Comparison of ENCODE assay signal across 8 mouse cellular contexts in the genomic region with DNA sequence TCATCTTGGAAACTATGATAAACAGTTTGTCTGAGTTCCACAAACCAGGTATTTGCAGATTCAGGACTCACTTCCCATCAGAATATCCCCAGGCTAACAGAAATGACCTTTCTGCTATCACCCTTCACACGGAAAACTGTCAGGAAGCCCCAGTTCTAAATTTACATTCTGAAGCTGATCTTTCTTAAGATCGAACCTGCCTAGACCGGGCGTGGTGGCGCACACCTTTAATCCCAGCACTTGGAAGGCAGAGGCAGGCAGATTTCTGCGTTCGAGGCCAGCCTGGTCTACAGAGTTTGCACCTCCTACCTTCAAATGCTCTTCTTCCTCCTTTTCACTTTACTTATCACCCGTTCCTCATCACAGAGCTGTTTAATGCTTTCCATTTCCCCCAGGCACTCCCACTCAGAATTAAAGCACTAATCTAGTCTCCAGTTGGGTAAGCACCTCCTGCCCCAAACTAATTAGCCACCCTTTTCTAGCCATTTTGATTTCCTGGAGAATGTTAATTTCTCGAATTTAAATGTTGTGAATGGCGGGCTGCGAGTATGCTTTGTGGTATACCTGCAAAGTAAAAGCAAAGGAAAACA. TPM values are rescaled to one million over a fixed set of nuclear protein-coding genes. Genes with fewer than 3 reads are reported as not detected.
DNase-seq lines count a peak whose midpoint lies in the region; ATAC-seq and TF ChIP-seq lines count a peak whose summit lies in the region.

No protein-coding gene starts in this region.

- no peak for DNase-seq in kidney, postnatal 36 days
- DNase-seq in urinary bladder, adult 2 months (ENCODE audit: low spot score), result no peak
- DNase-seq in right cerebral cortex, adult 2 months (ENCODE audit: low spot score in 2 of 2), result no peak
- DNase-seq in embryo, embryonic 10.5 days (ENCODE audit: low spot score), result no peak

- ATAC-seq in kidney, embryonic 16.5 days (ENCODE audit: low FRiP score, low TSS enrichment), result no peak
- ATAC-seq in hindbrain, embryonic 13.5 days (ENCODE audit: low FRiP score), result peak; percentile 8; the same call in 1 of the 2 replicates
- peak; percentile 16; the same call in 1 of the 2 replicates for ATAC-seq in midbrain, embryonic 12.5 days (ENCODE audit: low FRiP score, low read depth)

- peak overlapping the region; percentile 93 for H3K4me3 ChIP-seq in kidney, embryonic 16.5 days (ENCODE audit: low read length)
- H3K4me3 ChIP-seq in bone marrow macrophage, adult 2 months (ENCODE audit: insufficient read depth, low read length), result peak overlapping the region; percentile 55
- peak overlapping the region; percentile 82 for H3K4me3 ChIP-seq in hindbrain, embryonic 13.5 days
- peak overlapping the region; percentile 87 for H3K4me3 ChIP-seq in midbrain, embryonic 12.5 days

- peak overlapping the region; percentile 51; the same call in 1 of the 2 replicates for H3K27ac ChIP-seq in kidney, embryonic 16.5 days (ENCODE audit: low read length)
- H3K27ac ChIP-seq in bone marrow macrophage, adult 2 months (ENCODE audit: insufficient read depth, low read depth, low read length), result peak overlapping the region; percentile 46
- peak overlapping the region; percentile 78 for H3K27ac ChIP-seq in hindbrain, embryonic 13.5 days
- no peak overlapping the region for H3K27ac ChIP-seq in midbrain, embryonic 12.5 days (replicated peaks)

- H3K9ac ChIP-seq in kidney, embryonic 16.5 days (replicated peaks; ENCODE audit: low read length), result peak overlapping the region; percentile 57
- peak overlapping the region; percentile 60 for H3K9ac ChIP-seq in hindbrain, embryonic 13.5 days
- no peak overlapping the region for H3K9ac ChIP-seq in midbrain, embryonic 12.5 days (replicated peaks)

- 64% methylated on average over 11 of the region's 11 CpGs for WGBS in kidney, embryonic 16.5 days
- WGBS in hindbrain, embryonic 13.5 days, result 70% methylated on average over 11 of the region's 11 CpGs
- WGBS in midbrain, embryonic 12.5 days, result 73% methylated on average over 11 of the region's 11 CpGs

- no peaks in the 10 kb centered on the region for H3K9me3 ChIP-seq in kidney, embryonic 16.5 days (ENCODE audit: low read length)
- H3K9me3 ChIP-seq in hindbrain, embryonic 13.5 days, result no peaks in the 10 kb centered on the region
- H3K9me3 ChIP-seq in midbrain, embryonic 12.5 days, result no peaks in the 10 kb centered on the region

- H3K4me1 ChIP-seq in kidney, embryonic 16.5 days (ENCODE audit: insufficient read depth, low read length), result peaks cover 8% of the 10 kb centered on the region
- peaks cover 30% of the 10 kb centered on the region for H3K4me1 ChIP-seq in bone marrow macrophage, adult 2 months (ENCODE audit: control insufficient read depth, insufficient read depth, low read length)
- peaks cover 8% of the 10 kb centered on the region for H3K4me1 ChIP-seq in hindbrain, embryonic 13.5 days (replicated peaks)
- H3K4me1 ChIP-seq in midbrain, embryonic 12.5 days, result peaks cover 10% of the 10 kb centered on the region

- TF ChIP-seq POLR2A in bone marrow macrophage, adult 2 months (IDR thresholded peaks at IDR 0.05; ENCODE audit: borderline replicate concordance, low read depth, low read length), result no peak

- peak overlapping the region; percentile 78 for H3K4me2 ChIP-seq in kidney, embryonic 16.5 days (replicated peaks; ENCODE audit: low read depth, low read length)
- H3K4me2 ChIP-seq in hindbrain, embryonic 13.5 days, result peak overlapping the region; percentile 52
- peak overlapping the region; percentile 81 for H3K4me2 ChIP-seq in midbrain, embryonic 12.5 days (replicated peaks)

- no peaks in the 10 kb centered on the region for H3K36me3 ChIP-seq in kidney, embryonic 16.5 days (ENCODE audit: insufficient read depth, low read length)
- H3K36me3 ChIP-seq in hindbrain, embryonic 13.5 days, result no peaks in the 10 kb centered on the region
- H3K36me3 ChIP-seq in midbrain, embryonic 12.5 days, result no peaks in the 10 kb centered on the region

- TF ChIP-seq CTCF in bone marrow macrophage, adult 2 months (IDR thresholded peaks at IDR 0.05; ENCODE audit: low read depth, low read length), result no peak

- no peaks in the 10 kb centered on the region for H3K27me3 ChIP-seq in kidney, embryonic 16.5 days (ENCODE audit: insufficient read depth, low read length)
- no peaks in the 10 kb centered on the region for H3K27me3 ChIP-seq in hindbrain, embryonic 13.5 days
- H3K27me3 ChIP-seq in midbrain, embryonic 12.5 days, result no peaks in the 10 kb centered on the region

RNA-seq across cellular contexts. Expression of a gene that starts 0.6 kb away (rescaled TPM):
- 142 and 151 TPM in 2 replicates for polyA plus RNA-seq in kidney, embryonic 16.5 days (2015; fragmentation: Nextera tagmentation; extraction: Ambion mirVana)
- 39.7 and 54.2 TPM in 2 replicates for polyA plus RNA-seq in bone marrow macrophage, adult 2 months (2012; ENCODE audit: insufficient read depth, insufficient read length, missing spikeins)
- polyA plus RNA-seq in hindbrain, embryonic 13.5 days (2015; fragmentation: Nextera tagmentation; extraction: Ambion mirVana), result 113 and 119 TPM in 2 replicates
- 118 and 121 TPM in 2 replicates for polyA plus RNA-seq in midbrain, embryonic 12.5 days (2016; fragmentation: Nextera tagmentation; extraction: Ambion mirVana)
- 77.1 and 98.5 TPM in 2 replicates for polyA plus RNA-seq in urinary bladder, adult 2 months (2012; rRNA removed)

RNA-seq across cellular contexts. Expression of a gene that starts 0.9 kb away (rescaled TPM):
- polyA plus RNA-seq in kidney, embryonic 16.5 days (2015; fragmentation: Nextera tagmentation; extraction: Ambion mirVana), result 41.9 and 44.7 TPM in 2 replicates
- polyA plus RNA-seq in bone marrow macrophage, adult 2 months (2012; ENCODE audit: insufficient read depth, insufficient read length, missing spikeins), result 16.3 and 17.0 TPM in 2 replicates
- 29.8 and 30.1 TPM in 2 replicates for polyA plus RNA-seq in hindbrain, embryonic 13.5 days (2015; fragmentation: Nextera tagmentation; extraction: Ambion mirVana)
- 22.9 and 26.4 TPM in 2 replicates for polyA plus RNA-seq in midbrain, embryonic 12.5 days (2016; fragmentation: Nextera tagmentation; extraction: Ambion mirVana)
- polyA plus RNA-seq in urinary bladder, adult 2 months (2012; rRNA removed), result 19.6 and 29.0 TPM in 2 replicates
